Mouse (Mus musculus) C2C12 (cell line): ENCODE data around the gene Mcf2l. TPM values are rescaled to one million over a fixed set of nuclear protein-coding genes. Genes with fewer than 3 reads are reported as not detected.

Experiments
- H3K27me3 ChIP-seq: one replicate; pipeline ENCODE4 v1.6.1; 2011; ENCODE audit not compliant: control insufficient read depth, insufficient read depth, insufficient read length
- H3K36me3 ChIP-seq: one replicate; pipeline ENCODE4 v1.6.1; 2011; ENCODE audit not compliant: control insufficient read depth, insufficient read depth
- H3K4me3 ChIP-seq: one replicate; pipeline ENCODE4 v1.5.1; 2011; ENCODE audit warnings: mild to moderate bottlenecking, control low read depth; ENCODE audit not compliant: poor library complexity, insufficient read depth, severe bottlenecking
- H3K79me2 ChIP-seq: one replicate; pipeline ENCODE4 v1.6.1; 2011; ENCODE audit not compliant: control insufficient read depth, insufficient read depth
- H3K79me3 ChIP-seq: one replicate; pipeline ENCODE4 v1.6.1; 2011; ENCODE audit warnings: low read depth, control low read depth
- H3ac ChIP-seq: one replicate; pipeline ENCODE3; 2011; ENCODE audit warnings: low read depth; ENCODE audit not compliant: control insufficient read depth, insufficient read length
- CEBPB ChIP-seq: IDR thresholded peaks from one replicate; pipeline ENCODE4 v1.6.1; 2011; ENCODE audit warnings: low read depth, mild to moderate bottlenecking, control low read depth, moderate library complexity
- CTCF ChIP-seq: IDR thresholded peaks from one replicate; pipeline ENCODE4 v1.5.1; 2011; ENCODE audit not compliant: control insufficient read depth, insufficient read depth, insufficient read length
- FOSL1 ChIP-seq: IDR thresholded peaks from one replicate; pipeline ENCODE4 v1.8.0; 2011; ENCODE audit warnings: mild to moderate bottlenecking, low read length; ENCODE audit not compliant: poor library complexity, insufficient read depth, severe bottlenecking
- MAX ChIP-seq: IDR thresholded peaks from one replicate; pipeline ENCODE4 v1.6.1; 2011; ENCODE audit warnings: mild to moderate bottlenecking, control low read depth
- MYOD1 ChIP-seq: IDR thresholded peaks from one replicate; pipeline ENCODE4 v1.6.1; 2011; ENCODE audit warnings: low read depth; ENCODE audit not compliant: control insufficient read depth, insufficient read length
- MYOG ChIP-seq: IDR thresholded peaks from one replicate; pipeline ENCODE4 v1.6.1; 2011; ENCODE audit not compliant: control insufficient read depth, insufficient read length; ENCODE audit errors: extremely low read depth
- USF1 ChIP-seq: IDR thresholded peaks from one replicate; pipeline ENCODE4 v1.6.1; 2011; ENCODE audit warnings: low read depth, mild to moderate bottlenecking, control low read depth, moderate library complexity
- polyA plus RNA-seq: library from polyadenylated mRNA; unstranded; fragments of >200 nt; fragmentation: generic; extraction: Trizol; gene quantifications from one replicate; pipeline ENCODE4 v1.2.1, GENCODE M21; 2012; ENCODE audit warnings: missing spikeins

Gene Mcf2l
- polyA plus RNA-seq, 1 experiment: 1.5 TPM

DNA sequence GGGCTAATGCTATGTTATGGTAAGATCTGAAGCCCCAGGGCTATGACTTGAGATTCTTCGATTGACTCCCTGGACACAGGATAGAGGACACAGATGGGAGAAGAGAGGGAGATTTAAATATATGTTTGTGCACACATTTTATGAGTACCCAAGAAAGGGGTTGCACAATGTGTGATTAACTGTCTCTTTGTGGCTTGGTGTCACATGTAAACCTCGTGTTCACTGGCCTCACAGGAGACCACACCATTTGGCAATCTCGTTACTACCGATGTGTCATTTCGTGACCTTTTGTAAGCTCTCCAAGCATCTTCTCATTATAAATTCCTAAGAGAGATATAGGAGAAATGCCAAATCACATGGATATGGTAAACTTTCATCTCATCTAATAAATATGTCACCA lies 154.0 kb downstream of the Mcf2l start:
- H3ac ChIP-seq: no peak overlapping the region

DNA sequence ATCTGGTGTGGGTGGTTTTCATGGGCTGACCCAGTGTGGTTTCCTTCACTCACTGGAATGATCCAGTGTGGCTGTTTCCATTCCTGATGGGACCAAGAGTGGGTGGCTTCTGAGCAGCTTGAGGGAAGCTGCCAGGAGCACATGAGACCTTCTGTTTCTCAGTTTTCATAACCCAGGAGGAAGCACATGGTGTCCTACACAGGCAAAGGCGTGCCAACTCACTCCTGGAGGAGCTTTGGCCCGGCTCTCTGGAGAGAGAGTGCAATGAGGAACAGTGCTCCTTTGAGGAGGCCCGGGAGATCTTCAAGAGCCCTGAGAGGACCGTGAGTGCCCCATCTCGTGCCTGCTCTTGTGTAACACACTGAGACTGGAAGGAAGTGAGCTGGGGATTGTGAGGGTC lies 154.9 kb downstream of the Mcf2l start:
- no peak overlapping the region for H3ac ChIP-seq
- H3K36me3 ChIP-seq: no peaks in the 10 kb centered on the region
- H3K79me2 ChIP-seq: no peaks in the 10 kb centered on the region
- TF ChIP-seq FOSL1: no peak
- no peak for TF ChIP-seq CEBPB
- no peak for TF ChIP-seq MYOG
- TF ChIP-seq USF1: no peak
- TF ChIP-seq CTCF: no peak
- TF ChIP-seq MAX: no peak
- no peak for TF ChIP-seq MYOD1
- H3K79me3 ChIP-seq: no peaks in the 10 kb centered on the region
- H3K4me3 ChIP-seq: no peak overlapping the region
- peaks cover 38% of the 10 kb centered on the region for H3K27me3 ChIP-seq

More for the DNA sequence above, 154.0 kb downstream of the Mcf2l start:
- TF ChIP-seq CEBPB (peak; percentile 64), FOSL1 (no peak)
- Histone ChIP-seq H3K27me3 (peaks cover 31% of the 10 kb centered on the region), H3K79me3 (no peaks in the 10 kb centered on the region), H3K36me3 (no peaks in the 10 kb centered on the region), H3K79me2 (no peaks in the 10 kb centered on the region), H3K4me3 (no peak overlapping the region)

DNA sequence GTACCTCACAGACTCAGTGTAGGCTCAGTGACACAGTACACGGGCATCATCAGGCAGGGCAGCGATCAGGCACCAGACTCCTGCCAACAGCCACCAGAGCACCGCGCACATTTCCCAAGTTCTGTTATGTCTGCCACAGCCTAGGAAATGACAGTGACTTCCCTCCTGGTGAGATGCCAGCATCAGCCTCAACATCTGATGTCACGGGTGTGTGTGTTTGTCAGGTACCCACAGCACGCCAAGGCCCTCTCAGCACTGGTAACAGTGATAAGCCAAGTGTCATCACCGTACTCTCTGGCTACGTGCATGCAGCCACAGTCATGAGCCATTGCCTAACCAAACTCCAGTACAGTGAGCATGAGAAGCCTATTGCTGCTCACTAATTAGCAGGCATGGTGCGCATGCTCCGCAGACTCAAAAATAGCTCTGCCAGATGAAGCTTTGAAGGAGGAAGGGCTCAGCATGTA lies 162.8 kb downstream of the Mcf2l start:
- H3K27me3 ChIP-seq: peaks cover 69% of the 10 kb centered on the region
- no peaks in the 10 kb centered on the region for H3K79me2 ChIP-seq
- no peaks in the 10 kb centered on the region for H3K79me3 ChIP-seq
- H3K4me3 ChIP-seq: no peak overlapping the region
- TF ChIP-seq MAX (no peak), CTCF (no peak), FOSL1 (no peak), MYOG (no peak), CEBPB (no peak), MYOD1 (no peak)
- H3ac ChIP-seq: no peak overlapping the region
- no peaks in the 10 kb centered on the region for H3K36me3 ChIP-seq

DNA sequence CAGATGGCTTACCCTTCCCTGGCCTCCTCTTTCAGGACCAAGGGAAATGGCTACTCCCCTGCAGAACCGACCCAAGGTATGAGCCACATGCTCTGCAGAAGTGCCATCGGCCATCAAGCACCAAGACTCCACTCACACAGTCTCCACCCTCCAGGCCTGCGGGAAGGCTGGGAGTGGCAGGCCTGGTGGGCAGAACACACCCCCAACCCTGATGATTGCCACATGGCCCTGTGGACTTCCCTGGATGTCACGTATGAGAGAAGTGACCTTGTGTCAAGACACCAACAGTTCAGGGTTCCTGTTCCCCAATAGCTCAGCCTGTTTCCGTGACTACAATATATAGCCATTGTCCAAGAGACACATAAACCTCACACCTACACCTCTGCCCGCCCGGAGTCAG lies 163.4 kb downstream of the Mcf2l start, which contains the start of gene F10:
F10 (plus strand) TSS at position 294 of the 400 bp plus-strand sequence.
- no peak for TF ChIP-seq CEBPB
- TF ChIP-seq MYOG: no peak
- no peak for TF ChIP-seq CTCF
- TF ChIP-seq USF1: no peak
- TF ChIP-seq FOSL1: no peak
- no peak for TF ChIP-seq MAX
- TF ChIP-seq MYOD1: no peak
- Histone ChIP-seq H3ac (no peak within 1 kb of the TSS), H3K4me3 (no peak within 1 kb of the TSS), H3K79me3 (no peaks in the 10 kb centered on the region), H3K27me3 (peaks cover 69% of the 10 kb centered on the region), H3K79me2 (no peaks in the 10 kb centered on the region), H3K36me3 (no peaks in the 10 kb centered on the region)

DNA sequence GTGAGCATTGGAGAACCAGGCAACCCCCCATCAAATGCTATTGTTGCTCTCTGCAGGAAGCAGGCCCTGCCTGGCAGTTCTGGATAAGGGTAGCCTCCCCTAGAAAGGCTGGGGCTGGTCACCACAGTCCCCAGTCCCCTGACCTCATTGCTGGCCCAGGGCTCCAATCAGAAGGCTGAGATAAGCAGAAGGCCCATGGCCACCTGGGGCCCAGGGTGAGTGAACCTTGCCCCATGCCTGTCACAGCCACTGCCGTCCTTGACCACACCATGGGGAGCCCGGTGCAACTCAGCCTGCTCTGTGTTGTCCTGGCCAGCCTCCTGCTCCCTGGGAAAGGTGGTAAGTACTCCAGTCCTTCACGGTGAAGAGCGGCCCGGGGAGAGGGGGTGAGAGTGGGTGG lies 164.0 kb downstream of the Mcf2l start:
- no peaks in the 10 kb centered on the region for H3K79me3 ChIP-seq
- TF ChIP-seq MYOG (no peak), USF1 (no peak), MAX (no peak), FOSL1 (no peak), CTCF (no peak), CEBPB (no peak), MYOD1 (no peak)
- peaks cover 70% of the 10 kb centered on the region for H3K27me3 ChIP-seq
- no peak overlapping the region for H3K4me3 ChIP-seq
- H3K79me2 ChIP-seq: no peaks in the 10 kb centered on the region
- no peaks in the 10 kb centered on the region for H3K36me3 ChIP-seq
- no peak overlapping the region for H3ac ChIP-seq

DNA sequence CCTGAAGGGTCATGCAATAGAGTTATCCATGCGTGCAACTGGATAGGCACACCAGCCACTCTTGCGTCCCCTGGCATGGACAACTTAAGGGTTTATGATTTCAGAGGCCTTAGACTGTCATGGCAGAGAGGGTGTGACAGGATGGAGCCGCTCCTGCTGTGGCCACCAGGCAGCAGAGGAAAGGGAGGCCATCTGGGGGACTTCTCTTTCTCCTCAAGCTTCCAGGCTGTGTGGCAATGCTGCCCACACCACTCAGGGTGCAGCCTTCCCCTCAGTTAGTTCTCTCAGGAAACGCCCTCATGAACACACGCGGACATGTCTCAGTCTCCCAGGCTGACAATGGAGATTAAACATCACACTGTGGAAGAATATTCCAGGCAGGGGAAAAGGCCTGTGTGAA lies 165.4 kb downstream of the Mcf2l start:
- no peaks in the 10 kb centered on the region for H3K36me3 ChIP-seq
- no peak overlapping the region for H3K4me3 ChIP-seq
- peaks cover 65% of the 10 kb centered on the region for H3K27me3 ChIP-seq
- H3ac ChIP-seq: no peak overlapping the region
- H3K79me2 ChIP-seq: no peaks in the 10 kb centered on the region
- H3K79me3 ChIP-seq: no peaks in the 10 kb centered on the region
- TF ChIP-seq MAX (no peak), MYOG (no peak), MYOD1 (no peak), CTCF (no peak), USF1 (no peak), CEBPB (no peak), FOSL1 (no peak)
